9 mouse cellular contexts compared by ENCODE assay signal in the genomic region with DNA sequence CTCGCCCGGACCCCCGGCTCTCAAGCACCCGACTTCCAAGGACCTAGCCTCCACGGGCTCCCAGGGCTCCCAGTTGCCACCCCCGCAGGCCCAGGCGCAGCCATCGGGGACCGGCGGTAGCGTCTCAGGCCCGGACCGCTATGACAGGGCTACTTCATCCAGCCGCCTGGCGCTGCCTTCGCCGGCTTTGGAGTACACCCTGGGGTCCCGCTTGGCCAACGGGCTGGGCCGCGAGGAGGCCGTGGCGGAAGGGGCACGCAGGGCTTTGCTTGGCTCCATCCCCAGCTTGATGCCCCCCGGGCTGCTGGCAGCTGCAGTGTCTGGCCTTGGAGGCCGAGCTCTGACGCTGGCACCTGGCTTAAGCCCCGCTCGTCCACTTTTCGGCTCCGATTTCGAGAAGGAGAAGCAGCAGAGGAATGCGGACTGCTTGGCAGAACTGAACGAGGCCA. TPM values are rescaled to one million over a fixed set of nuclear protein-coding genes. Genes with fewer than 3 reads are reported as not detected.
DNase-seq lines count a peak whose midpoint lies in the region; ATAC-seq and TF ChIP-seq lines count a peak whose summit lies in the region.
"Had no signal": no experiment of that assay in that cellular context is flagged by ENCODE, and none has a peak within 500 bp of the region (broad histone marks: within the 10 kb centered on the region; RNA-seq: fewer than 3 reads in every experiment).

No protein-coding gene starts in this region.

- H3K4me2 ChIP-seq in heart, embryonic 14.5 days (ENCODE audit: low read length): peak overlapping the region; percentile 99
- peak overlapping the region; percentile 79 for H3K4me2 ChIP-seq in liver, embryonic 14.5 days (ENCODE audit: low read depth)
- H3K4me2 ChIP-seq in stomach, postnatal 0 days (replicated peaks; ENCODE audit: low read depth): peak overlapping the region; percentile 94

- H3ac ChIP-seq in C2C12 (ENCODE audit: control insufficient read depth, insufficient read length, low read depth): peak overlapping the region; percentile 97

- WGBS in heart, embryonic 10.5 days: 7% methylated on average over 34 of the region's 34 CpGs
- WGBS in bone marrow, adult 2 months: 18% methylated on average over 34 of the region's 34 CpGs
- 5% methylated on average over 34 of the region's 34 CpGs for whole genome bisulfite sequencing in heart, embryonic 14.5 days
- WGBS in liver, embryonic 14.5 days (ENCODE audit: insufficient replicate concordance): 9% methylated on average over 34 of the region's 34 CpGs
- 6% methylated on average over 34 of the region's 34 CpGs for WGBS in stomach, postnatal 0 days

- no peak for TF ChIP-seq CTCF in C2C12 (IDR thresholded peaks at IDR 0.05; ENCODE audit: control insufficient read depth, insufficient read depth, insufficient read length)
- TF ChIP-seq CTCF in bone marrow, adult 2 months (IDR thresholded peaks at IDR 0.05; ENCODE audit: control insufficient read depth, insufficient read depth, low read length): no peak
- 0 out of 2 replicates have a peak, but pooled peaks have one; percentile 3 for TF ChIP-seq CTCF in liver, embryonic 14.5 days (IDR thresholded peaks at IDR 0.05; ENCODE audit: low read depth)
- no peak for TF ChIP-seq CTCF in stomach, postnatal 0 days (IDR thresholded peaks at IDR 0.05; ENCODE audit: low read depth)

- TF ChIP-seq POLR2A in bone marrow, adult 2 months (IDR thresholded peaks at IDR 0.05; ENCODE audit: borderline replicate concordance, control insufficient read depth, low read depth, low read length): no peak

- peak overlapping the region; percentile 95 for H3K27ac ChIP-seq in heart, embryonic 10.5 days
- H3K27ac ChIP-seq in bone marrow, adult 2 months (ENCODE audit: control insufficient read depth, insufficient read depth, low read depth, low read length, poor library complexity): peak overlapping the region; percentile 90; the same call in 1 of the 2 replicates
- peak overlapping the region; percentile 9 to 94; a peak in 3 of 4 replicates for H3K27ac ChIP-seq in heart, embryonic 14.5 days (replicated peaks in 1 of 2; ENCODE audit: control insufficient read depth in 1 of 2, insufficient read depth in 1 of 2, low read depth in 2 of 2, low read length in 2 of 2)
- H3K27ac ChIP-seq in liver, embryonic 14.5 days: no peak overlapping the region
- peak overlapping the region; percentile 94 for H3K27ac ChIP-seq in stomach, postnatal 0 days (replicated peaks)

- TF ChIP-seq EP300 in liver, embryonic 14.5 days (IDR thresholded peaks at IDR 0.05; ENCODE audit: low read depth): no peak
- no peak for TF ChIP-seq EP300 in stomach, postnatal 0 days (optimal IDR thresholded peaks at IDR 0.05)

- peaks cover 58% of the 10 kb centered on the region for H3K4me1 ChIP-seq in heart, embryonic 10.5 days
- no peaks in the 10 kb centered on the region; the same call in 1 of the 2 replicates for H3K4me1 ChIP-seq in bone marrow, adult 2 months (ENCODE audit: control insufficient read depth, insufficient read depth, low read length)
- peaks cover 9 to 48% of the 10 kb centered on the region in 2 experiments for H3K4me1 ChIP-seq in heart, embryonic 14.5 days (ENCODE audit: control insufficient read depth in 2 of 2, insufficient read depth in 2 of 2, low read length in 2 of 2)
- H3K4me1 ChIP-seq in liver, embryonic 14.5 days (replicated peaks; ENCODE audit: control insufficient read depth in 2 of 2, insufficient read depth in 2 of 2, low read length in 1 of 2): peaks cover 15 to 23% of the 10 kb centered on the region in 2 experiments
- peaks cover 10% of the 10 kb centered on the region for H3K4me1 ChIP-seq in stomach, postnatal 0 days (replicated peaks; ENCODE audit: control insufficient read depth, insufficient read depth)

- no peaks in the 10 kb centered on the region for H3K9me3 ChIP-seq in heart, embryonic 10.5 days
- no peaks in the 10 kb centered on the region for H3K9me3 ChIP-seq in heart, embryonic 14.5 days (ENCODE audit: control insufficient read depth, low read length)
- H3K9me3 ChIP-seq in liver, embryonic 14.5 days (ENCODE audit: control insufficient read depth, low read length): no peaks in the 10 kb centered on the region
- H3K9me3 ChIP-seq in stomach, postnatal 0 days (ENCODE audit: control insufficient read depth, low read length): no peaks in the 10 kb centered on the region

- no peaks in the 10 kb centered on the region for H3K27me3 ChIP-seq in heart, embryonic 10.5 days (ENCODE audit: insufficient read depth, poor library complexity, severe bottlenecking)
- H3K27me3 ChIP-seq in C2C12 (ENCODE audit: control insufficient read depth, insufficient read depth, insufficient read length): no peaks in the 10 kb centered on the region
- H3K27me3 ChIP-seq in heart, embryonic 14.5 days (ENCODE audit: control insufficient read depth, insufficient read depth, low read length): no peaks in the 10 kb centered on the region
- H3K27me3 ChIP-seq in liver, embryonic 14.5 days (ENCODE audit: control insufficient read depth, insufficient read depth, low read length): no peaks in the 10 kb centered on the region
- no peaks in the 10 kb centered on the region for H3K27me3 ChIP-seq in stomach, postnatal 0 days (ENCODE audit: control insufficient read depth, insufficient read depth, low read length)

- peaks cover 26% of the 10 kb centered on the region for H3K36me3 ChIP-seq in heart, embryonic 10.5 days
- peaks cover 4% of the 10 kb centered on the region for H3K36me3 ChIP-seq in C2C12 (ENCODE audit: control insufficient read depth, insufficient read depth)
- H3K36me3 ChIP-seq in heart, embryonic 14.5 days (ENCODE audit: control insufficient read depth, insufficient read depth, low read length): peaks cover 32% of the 10 kb centered on the region
- H3K36me3 ChIP-seq in liver, embryonic 14.5 days (replicated peaks; ENCODE audit: control insufficient read depth, insufficient read depth, low read depth): no peaks in the 10 kb centered on the region
- no peaks in the 10 kb centered on the region for H3K36me3 ChIP-seq in stomach, postnatal 0 days (ENCODE audit: control insufficient read depth, insufficient read depth, low read length)

- H3K4me3 ChIP-seq in heart, embryonic 10.5 days: peak overlapping the region; percentile 92
- peak overlapping the region; percentile 45 for H3K4me3 ChIP-seq in C2C12 (ENCODE audit: insufficient read depth, poor library complexity, severe bottlenecking)
- peak overlapping the region; percentile 82 for H3K4me3 ChIP-seq in bone marrow, adult 2 months (replicated peaks; ENCODE audit: control insufficient read depth, low read depth, low read length)
- H3K4me3 ChIP-seq in heart, embryonic 14.5 days (ENCODE audit: control insufficient read depth in 1 of 2, insufficient read depth in 1 of 2, low read depth in 1 of 2, low read length in 2 of 2): peak overlapping the region; percentile 89 to 96
- peak overlapping the region; percentile 58 to 82 for H3K4me3 ChIP-seq in liver, embryonic 14.5 days (ENCODE audit: insufficient read depth in 1 of 2, low read depth in 2 of 2, low read length in 2 of 2)
- H3K4me3 ChIP-seq in stomach, postnatal 0 days (ENCODE audit: low read depth, low read length): peak overlapping the region; percentile 80

- peaks cover 18% of the 10 kb centered on the region for H3K79me3 ChIP-seq in C2C12 (ENCODE audit: low read depth)

- peak overlapping the region; percentile 92 for H3K9ac ChIP-seq in heart, embryonic 14.5 days (ENCODE audit: low read length)
- H3K9ac ChIP-seq in liver, embryonic 14.5 days (replicated peaks): peak overlapping the region; percentile 80
- peak overlapping the region; percentile 79 for H3K9ac ChIP-seq in stomach, postnatal 0 days (ENCODE audit: low read length)

- no peak for DNase-seq in heart, embryonic 10.5 days (ENCODE audit: low spot score)
- no peak for DNase-seq in heart, adult 8-10 months (ENCODE audit: low spot score)
- no peak for DNase-seq in liver, embryonic 14.5 days (ENCODE audit: low read depth in 3 of 3, low spot score in 3 of 3)
- DNase-seq in stomach, postnatal 0 days (ENCODE audit: low spot score): peak; percentile 53
- no peak for DNase-seq in layer of hippocampus, adult 9-11 months

- no peak for ATAC-seq in heart, embryonic 14.5 days (ENCODE audit: insufficient number of reproducible peaks, insufficient read depth, low FRiP score, low read depth)
- ATAC-seq in liver, embryonic 14.5 days (ENCODE audit: insufficient read depth): no peak
- ATAC-seq in stomach, postnatal 0 days (ENCODE audit: low FRiP score, low TSS enrichment): no peak

- H3K79me2 ChIP-seq in C2C12 (ENCODE audit: control insufficient read depth, insufficient read depth): peaks cover 33% of the 10 kb centered on the region

RNA-seq across cellular contexts. Expression of a gene that starts 0.8 kb away (rescaled TPM):
- 14.9 and 27.0 TPM in 2 replicates for polyA plus RNA-seq in heart, embryonic 10.5 days (2016; fragmentation: Nextera tagmentation; extraction: Ambion mirVana)
- total RNA-seq in heart, adult 8-10 months (2022): 10 to 100 TPM; 20.6 to 24.3 (median 22.9) TPM
- polyA plus RNA-seq in C2C12 (2012; fragmentation: generic; extraction: Trizol): 39.4 TPM
- 6.8 and 7.3 TPM in 2 replicates for polyA plus RNA-seq in bone marrow, adult 2 months (2011; ENCODE audit: insufficient read depth, insufficient read length, low replicate concordance, missing spikeins)
- polyA plus RNA-seq in heart, embryonic 14.5 days (2014; fragmentation: Nextera tagmentation; extraction: Ambion mirVana): 14.8 and 17.8 TPM in 2 replicates
- polyA plus RNA-seq in liver, embryonic 14.5 days (2012; rRNA removed): 6.8 and 8.3 TPM in 2 replicates
- 6.8 and 7.9 TPM in 2 replicates for polyA plus RNA-seq in liver, embryonic 14.5 days (2014; fragmentation: Nextera tagmentation; extraction: Ambion mirVana)
- 9.8 and 12.0 TPM in 2 replicates for polyA plus RNA-seq in stomach, postnatal 0 days (2015; fragmentation: Nextera tagmentation; extraction: Ambion mirVana)

RNA-seq across cellular contexts. Expression of a gene that starts 13.6 kb away (rescaled TPM):
- 2.1 and 3.3 TPM in 2 replicates for polyA plus RNA-seq in heart, embryonic 10.5 days (2016; fragmentation: Nextera tagmentation; extraction: Ambion mirVana)
- total RNA-seq in heart, adult 8-10 months (2022): 1 to 10 TPM; 3.6 to 4.3 (median 4.3) TPM
- polyA plus RNA-seq in C2C12 (2012; fragmentation: generic; extraction: Trizol): 17.8 TPM
- polyA plus RNA-seq in bone marrow, adult 2 months (2011; ENCODE audit: insufficient read depth, insufficient read length, low replicate concordance, missing spikeins): 0.83 and 1.1 TPM in 2 replicates
- 1.3 and 1.6 TPM in 2 replicates for polyA plus RNA-seq in heart, embryonic 14.5 days (2014; fragmentation: Nextera tagmentation; extraction: Ambion mirVana)
- 0.20 and 0.21 TPM in 2 replicates for polyA plus RNA-seq in liver, embryonic 14.5 days (2012; rRNA removed)
- 0.30 and 0.34 TPM in 2 replicates for polyA plus RNA-seq in liver, embryonic 14.5 days (2014; fragmentation: Nextera tagmentation; extraction: Ambion mirVana)
- polyA plus RNA-seq in stomach, postnatal 0 days (2015; fragmentation: Nextera tagmentation; extraction: Ambion mirVana): 1.3 and 1.4 TPM in 2 replicates

RNA-seq across cellular contexts. Expression of a gene that starts 17.5 kb away (rescaled TPM):
- polyA plus RNA-seq in heart, embryonic 10.5 days (2016; fragmentation: Nextera tagmentation; extraction: Ambion mirVana): not detected in 2 replicates
- not detected for total RNA-seq in heart, adult 8-10 months (2022)
- polyA plus RNA-seq in C2C12 (2012; fragmentation: generic; extraction: Trizol): not detected
- polyA plus RNA-seq in bone marrow, adult 2 months (2011; ENCODE audit: insufficient read depth, insufficient read length, low replicate concordance, missing spikeins): not detected in 2 replicates
- polyA plus RNA-seq in heart, embryonic 14.5 days (2014; fragmentation: Nextera tagmentation; extraction: Ambion mirVana): not detected in 2 replicates
- polyA plus RNA-seq in liver, embryonic 14.5 days (2012; rRNA removed): not detected in 2 replicates
- not detected in 2 replicates for polyA plus RNA-seq in liver, embryonic 14.5 days (2014; fragmentation: Nextera tagmentation; extraction: Ambion mirVana)
- not detected in 2 replicates for polyA plus RNA-seq in stomach, postnatal 0 days (2015; fragmentation: Nextera tagmentation; extraction: Ambion mirVana)
- polyA plus RNA-seq: large intestine, adult 2 months had no signal

RNA-seq across cellular contexts. Expression of a gene that starts 18.7 kb away (rescaled TPM):
- 0.36 and 8.6 TPM in 2 replicates for polyA plus RNA-seq in heart, embryonic 10.5 days (2016; fragmentation: Nextera tagmentation; extraction: Ambion mirVana)
- not detected for total RNA-seq in heart, adult 8-10 months (2022)
- 0.07 TPM for polyA plus RNA-seq in C2C12 (2012; fragmentation: generic; extraction: Trizol)
- not detected in 2 replicates for polyA plus RNA-seq in bone marrow, adult 2 months (2011; ENCODE audit: insufficient read depth, insufficient read length, low replicate concordance, missing spikeins)
- polyA plus RNA-seq in heart, embryonic 14.5 days (2014; fragmentation: Nextera tagmentation; extraction: Ambion mirVana): not detected in 2 replicates
- 12.2 and 13.9 TPM in 2 replicates for polyA plus RNA-seq in liver, embryonic 14.5 days (2012; rRNA removed)
- polyA plus RNA-seq in liver, embryonic 14.5 days (2014; fragmentation: Nextera tagmentation; extraction: Ambion mirVana): 25.7 and 26.5 TPM in 2 replicates
- 39.2 and 46.0 TPM in 2 replicates for polyA plus RNA-seq in stomach, postnatal 0 days (2015; fragmentation: Nextera tagmentation; extraction: Ambion mirVana)

RNA-seq across cellular contexts. Expression of a gene that starts 19.5 kb away (rescaled TPM):
- 34.0 and 44.5 TPM in 2 replicates for polyA plus RNA-seq in heart, embryonic 10.5 days (2016; fragmentation: Nextera tagmentation; extraction: Ambion mirVana)
- total RNA-seq in heart, adult 8-10 months (2022): 10 to 100 TPM; 79.6 to 99.9 (median 98.8) TPM
- 84.8 TPM for polyA plus RNA-seq in C2C12 (2012; fragmentation: generic; extraction: Trizol)
- polyA plus RNA-seq in bone marrow, adult 2 months (2011; ENCODE audit: insufficient read depth, insufficient read length, low replicate concordance, missing spikeins): 34.3 and 108 TPM in 2 replicates
- polyA plus RNA-seq in heart, embryonic 14.5 days (2014; fragmentation: Nextera tagmentation; extraction: Ambion mirVana): 15.8 and 16.3 TPM in 2 replicates
- 27.3 and 29.1 TPM in 2 replicates for polyA plus RNA-seq in liver, embryonic 14.5 days (2012; rRNA removed)
- 10.7 and 11.8 TPM in 2 replicates for polyA plus RNA-seq in liver, embryonic 14.5 days (2014; fragmentation: Nextera tagmentation; extraction: Ambion mirVana)
- polyA plus RNA-seq in stomach, postnatal 0 days (2015; fragmentation: Nextera tagmentation; extraction: Ambion mirVana): 9.1 and 9.6 TPM in 2 replicates
